Mouse (Mus musculus): ENCODE data around the gene Ing5. TPM values are rescaled to one million over a fixed set of nuclear protein-coding genes. Genes with fewer than 3 reads are reported as not detected.
A peak's percentile ranks its signal among the peaks of the same experiment; 100 is the strongest.

Gene Ing5
- total RNA-seq (2015; ENCODE audit: low replicate concordance) (10.5 and 18.4 TPM in 2 replicates), total RNA-seq (2017; ENCODE audit: low replicate concordance) (23.2 and 41.9 TPM in 2 replicates)

GRCm38 (mm10) chr1:93803556-93804507 is at the start of gene Ing5:
Gene Ing5, plus strand, starts transcription at chr1:93803965.
- peak; percentile 69 for ATAC-seq (replicated peaks; ENCODE audit: low FRiP score, poor library complexity, severe bottlenecking)

- peak; percentile 65 for ATAC-seq (replicated peaks; ENCODE audit: low FRiP score, poor library complexity, severe bottlenecking)
Observed at GRCm38 (mm10) chr1:93754573-93755290, 49.0 kb upstream of the Ing5 start, which contains the start of gene Thap4. Gene Thap4, minus strand, starts transcription at chr1:93754864.

- no peak for ATAC-seq (replicated peaks; ENCODE audit: low FRiP score, poor library complexity, severe bottlenecking)
Observed at GRCm38 (mm10) chr1:93755291-93755610, 48.5 kb upstream of the Ing5 start.

DNA sequence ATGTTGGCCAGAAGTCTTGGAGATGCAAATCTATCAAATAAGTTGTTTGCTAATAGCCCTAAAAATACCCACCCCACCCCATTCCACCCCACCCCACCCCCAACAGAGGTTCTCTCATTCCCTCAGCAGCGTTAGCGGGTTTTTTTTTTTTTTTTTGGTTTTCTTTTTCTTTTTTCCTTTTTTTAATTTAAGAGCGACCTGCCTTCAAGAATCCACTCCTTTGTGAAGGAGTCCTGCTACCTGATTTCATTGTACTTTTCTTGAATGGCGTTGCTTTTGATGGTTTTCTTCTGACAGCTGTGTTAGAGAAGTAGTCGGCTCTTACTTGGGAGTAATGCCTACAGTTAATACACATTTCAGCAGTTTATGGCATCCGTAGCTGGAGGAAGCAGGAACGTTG is 48.1 kb upstream of the Ing5 start:
- ATAC-seq (replicated peaks; ENCODE audit: low FRiP score, poor library complexity, severe bottlenecking) = no peak

DNA sequence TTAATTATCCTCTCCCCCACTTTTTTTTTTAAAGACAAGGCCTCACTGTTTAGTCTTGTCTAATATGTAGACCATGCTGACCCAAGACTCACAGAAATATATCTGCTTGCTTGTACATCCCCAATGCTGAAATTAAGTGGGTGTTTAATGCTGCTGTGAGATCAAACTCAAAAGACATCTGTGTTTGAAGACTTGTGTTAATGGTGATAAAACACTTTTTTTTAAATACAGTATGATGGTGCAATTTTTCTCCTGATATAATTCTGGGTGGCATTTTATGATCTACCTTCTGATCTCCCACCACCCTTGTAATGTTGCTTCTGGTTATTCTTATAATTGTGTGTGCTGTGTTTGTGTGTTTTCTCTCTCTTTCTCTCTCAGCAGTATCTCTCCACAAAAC is 47.6 kb upstream of the Ing5 start:
- peak; percentile 57 for ATAC-seq (replicated peaks; ENCODE audit: low FRiP score, poor library complexity, severe bottlenecking)

DNA sequence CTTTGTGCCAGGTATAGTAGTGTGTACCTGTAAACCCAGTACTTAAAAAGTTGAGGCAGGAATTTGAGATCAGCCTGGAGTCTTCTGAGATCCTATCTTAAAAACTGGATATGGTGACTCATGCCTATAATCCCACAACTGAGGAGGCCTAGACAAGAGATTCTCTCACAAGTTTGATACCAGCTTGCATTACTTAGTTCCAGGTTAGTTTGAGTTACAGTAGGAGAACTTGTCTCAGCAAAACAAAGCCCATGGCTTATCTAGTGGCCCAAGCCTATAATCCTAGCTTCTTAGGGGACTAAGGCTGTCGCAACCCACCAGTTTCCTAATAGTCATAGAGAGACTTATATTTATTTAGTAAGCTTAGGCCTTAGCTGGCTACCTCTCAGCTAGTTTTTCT is 43.7 kb upstream of the Ing5 start:
- no peak for ATAC-seq (replicated peaks; ENCODE audit: low FRiP score, poor library complexity, severe bottlenecking)

GRCm38 (mm10) chr1:93763531-93763930 is 40.2 kb upstream of the Ing5 start:
- ATAC-seq (replicated peaks; ENCODE audit: low FRiP score, poor library complexity, severe bottlenecking) = peak; percentile 90

- ATAC-seq (replicated peaks; ENCODE audit: low FRiP score, poor library complexity, severe bottlenecking) = no peak
Observed at GRCm38 (mm10) chr1:93764871-93765591, 38.7 kb upstream of the Ing5 start.

GRCm38 (mm10) chr1:93767600-93767999 is 36.2 kb upstream of the Ing5 start:
- no peak for ATAC-seq (replicated peaks; ENCODE audit: low FRiP score, poor library complexity, severe bottlenecking)

- ATAC-seq (replicated peaks; ENCODE audit: low FRiP score, poor library complexity, severe bottlenecking) = no peak
Observed at GRCm38 (mm10) chr1:93769901-93770300, 33.9 kb upstream of the Ing5 start.

GRCm38 (mm10) chr1:93776686-93777085 is 27.1 kb upstream of the Ing5 start:
- no peak for ATAC-seq (replicated peaks; ENCODE audit: low FRiP score, poor library complexity, severe bottlenecking)

- no peak for ATAC-seq (replicated peaks; ENCODE audit: low FRiP score, poor library complexity, severe bottlenecking)
Observed at GRCm38 (mm10) chr1:93786912-93787311, 16.9 kb upstream of the Ing5 start.

- ATAC-seq (replicated peaks; ENCODE audit: low FRiP score, poor library complexity, severe bottlenecking) = no peak
Observed at GRCm38 (mm10) chr1:93794526-93794925, 9.2 kb upstream of the Ing5 start.

GRCm38 (mm10) chr1:93795886-93796285 is 7.9 kb upstream of the Ing5 start:
- ATAC-seq (replicated peaks; ENCODE audit: low FRiP score, poor library complexity, severe bottlenecking) = no peak

DNA sequence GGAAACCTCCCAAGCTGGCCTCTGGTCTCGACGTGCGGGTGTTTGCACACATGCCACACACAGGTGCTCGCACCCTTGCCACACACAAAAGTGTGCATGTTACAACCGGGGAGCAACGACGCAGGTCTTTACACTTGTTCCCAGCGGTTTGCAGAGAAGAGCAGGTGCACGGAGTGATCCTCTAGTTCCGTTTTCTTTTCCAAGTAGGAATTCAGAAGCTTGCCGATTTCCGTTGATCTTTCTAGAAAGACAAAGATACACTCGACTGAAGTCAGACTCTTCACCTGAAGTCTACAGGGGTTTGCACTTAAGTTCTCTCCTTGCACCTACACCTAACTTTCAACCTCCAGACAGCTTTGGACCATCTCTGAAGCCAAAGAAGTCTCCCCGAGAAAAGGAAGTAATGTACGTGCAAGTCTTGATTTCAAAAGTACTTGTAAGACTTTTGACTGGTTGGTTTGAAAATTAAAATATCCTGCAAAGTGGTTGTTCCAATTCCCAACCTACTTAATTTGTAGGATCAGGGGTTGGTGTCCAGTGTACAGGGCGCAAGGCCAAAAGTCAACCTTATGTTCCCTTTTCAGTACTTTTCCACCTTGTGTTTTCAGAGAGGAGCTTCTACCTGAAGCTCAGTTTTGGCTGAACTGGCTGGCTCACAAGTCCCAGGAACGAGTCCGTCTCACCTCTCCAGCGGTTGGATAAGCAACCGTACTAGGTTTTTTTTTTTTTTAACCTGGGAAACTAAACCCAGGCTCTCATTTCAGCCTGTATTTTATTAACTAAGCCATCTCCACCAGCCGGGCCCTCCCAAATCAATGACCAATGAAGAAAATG is 2.9 kb upstream of the Ing5 start:
- no peak for ATAC-seq (replicated peaks; ENCODE audit: low FRiP score, poor library complexity, severe bottlenecking)

GRCm38 (mm10) chr1:93801741-93802238 is 2.0 kb upstream of the Ing5 start, which contains the start of gene Dtymk:
Gene Dtymk, minus strand, starts transcription at chr1:93801934.
- ATAC-seq (replicated peaks; ENCODE audit: low FRiP score, poor library complexity, severe bottlenecking) = peak; percentile 73

- peak; percentile 7; the same call in 1 of the 2 replicates for ATAC-seq (replicated peaks; ENCODE audit: low FRiP score, poor library complexity, severe bottlenecking)
Observed at GRCm38 (mm10) chr1:93802771-93803170, 994 bp upstream of the Ing5 start.

GRCm38 (mm10) chr1:93804818-93805217 is 1.1 kb downstream of the Ing5 start:
- ATAC-seq (replicated peaks; ENCODE audit: low FRiP score, poor library complexity, severe bottlenecking) = no peak
